Mouse (Mus musculus) cortical plate, adult 2 months (tissue): ENCODE data around the gene Dner. TPM values are rescaled to one million over a fixed set of nuclear protein-coding genes. Genes with fewer than 3 reads are reported as not detected.

Source experiments
- H3K27ac ChIP-seq: fragments of 200-500 bp; 2 replicates; pipeline ENCODE4 v1.5.1; 2012; ENCODE audit warnings: low read length, control low read depth, inconsistent platforms; ENCODE audit not compliant: insufficient read depth
- H3K4me1 ChIP-seq: fragments of 200-500 bp; 2 replicates; pipeline ENCODE4 v1.6.1; 2011; ENCODE audit warnings: low read length; ENCODE audit not compliant: control insufficient read depth, insufficient read depth
- H3K4me3 ChIP-seq: fragments of 200-500 bp; 2 replicates; pipeline ENCODE4 v1.5.1; 2011; ENCODE audit warnings: mild to moderate bottlenecking, low read length, control low read depth; ENCODE audit not compliant: insufficient read depth
- CTCF ChIP-seq: fragments of 200-500 bp; IDR thresholded peaks from 2 replicates; pipeline ENCODE4 v1.5.1; 2011; ENCODE audit warnings: mild to moderate bottlenecking, control low read depth, low read length; ENCODE audit not compliant: insufficient read depth; ENCODE audit errors: extremely low read depth
- POLR2A ChIP-seq: fragments of 200-500 bp; IDR thresholded peaks from 2 replicates; pipeline ENCODE4 v1.6.1; 2011; ENCODE audit warnings: mild to moderate bottlenecking, low read length, control low read depth; ENCODE audit not compliant: insufficient read depth; ENCODE audit errors: extremely low read depth
- polyA plus RNA-seq: library from polyadenylated mRNA; depleted of rRNA; stranded (reverse); fragments of >200 nt; gene quantifications from 2 replicates; pipeline ENCODE4 v1.2.3, GENCODE M21; 2012

Gene Dner
- polyA plus RNA-seq, 1 experiment, result 75.0 TPM

- H3K4me3 ChIP-seq, result no peak overlapping the region
- TF ChIP-seq POLR2A (no peak), CTCF (no peak)
- H3K27ac ChIP-seq, result no peak overlapping the region
- peaks cover 1% of the 10 kb centered on the region; the same call in 1 of the 2 replicates for H3K4me1 ChIP-seq
These were observed 144.0 kb downstream of the Dner start for GRCm38 (mm10) chr1:84552005-84552404.

- TF ChIP-seq CTCF (no peak), POLR2A (no peak)
- Histone ChIP-seq H3K4me1 (peaks cover 1% of the 10 kb centered on the region; the same call in 1 of the 2 replicates), H3K4me3 (no peak overlapping the region), H3K27ac (no peak overlapping the region)
These were observed 146.0 kb downstream of the Dner start for GRCm38 (mm10) chr1:84550065-84550368.

GRCm38 (mm10) chr1:84549367-84550064 lies 146.5 kb downstream of the Dner start:
- Histone ChIP-seq H3K4me1 (peaks cover 1% of the 10 kb centered on the region; the same call in 1 of the 2 replicates), H3K4me3 (no peak overlapping the region), H3K27ac (no peak overlapping the region)
- TF ChIP-seq CTCF (no peak), POLR2A (no peak)

- Histone ChIP-seq H3K4me1 (no peaks in the 10 kb centered on the region), H3K27ac (no peak overlapping the region), H3K4me3 (no peak overlapping the region)
- TF ChIP-seq POLR2A (no peak), CTCF (no peak)
These were observed 160.0 kb downstream of the Dner start for GRCm38 (mm10) chr1:84536069-84536468.

GRCm38 (mm10) chr1:84525514-84525913 lies 170.5 kb downstream of the Dner start:
- no peak overlapping the region for H3K27ac ChIP-seq
- peaks cover 2% of the 10 kb centered on the region; the same call in 1 of the 2 replicates for H3K4me1 ChIP-seq
- TF ChIP-seq POLR2A (no peak), CTCF (no peak)
- no peak overlapping the region for H3K4me3 ChIP-seq

- TF ChIP-seq POLR2A (no peak), CTCF (no peak)
- peaks cover 2% of the 10 kb centered on the region; the same call in 1 of the 2 replicates for H3K4me1 ChIP-seq
These were observed 171.6 kb downstream of the Dner start for GRCm38 (mm10) chr1:84524413-84524812.

GRCm38 (mm10) chr1:84522963-84523280 lies 173.1 kb downstream of the Dner start:
- Histone ChIP-seq H3K4me3 (no peak overlapping the region), H3K27ac (no peak overlapping the region), H3K4me1 (peaks cover 2% of the 10 kb centered on the region; the same call in 1 of the 2 replicates)
- no peak for TF ChIP-seq POLR2A
- TF ChIP-seq CTCF, result no peak

More at GRCm38 (mm10) chr1:84524413-84524812, 171.6 kb downstream of the Dner start:
- Histone ChIP-seq H3K4me3 (no peak overlapping the region), H3K27ac (no peak overlapping the region)

GRCm38 (mm10) chr1:84522256-84522962 lies 173.6 kb downstream of the Dner start:
- Histone ChIP-seq H3K4me3 (no peak overlapping the region), H3K4me1 (peaks cover 2% of the 10 kb centered on the region; the same call in 1 of the 2 replicates), H3K27ac (no peak overlapping the region)
- no peak for TF ChIP-seq POLR2A

GRCm38 (mm10) chr1:84518347-84518746 lies 177.7 kb downstream of the Dner start:
- Histone ChIP-seq H3K27ac (no peak overlapping the region), H3K4me1 (peaks cover under 1% of the 10 kb centered on the region; the same call in 1 of the 2 replicates), H3K4me3 (no peak overlapping the region)
- TF ChIP-seq CTCF (no peak), POLR2A (no peak)

- H3K4me3 ChIP-seq, result no peak overlapping the region
- no peaks in the 10 kb centered on the region for H3K4me1 ChIP-seq
- H3K27ac ChIP-seq, result no peak overlapping the region
- no peak for TF ChIP-seq CTCF
- TF ChIP-seq POLR2A, result no peak
These were observed 182.8 kb downstream of the Dner start for GRCm38 (mm10) chr1:84513201-84513600.
